Mouse (Mus musculus) spleen, postnatal 14 days (tissue): ENCODE measurements at regions not wholly inside any gene's neighbourhood (a gene's known extent, or its start where the extent isn't known, plus 50 kb on each side); places are given as distances from the start of the nearest gene placed in this dataset.

ENCODE experiments used
- DNase-seq, 2 experiments: peaks; one replicate each; pipeline ENCODE4 v3.0.0; 2021 to 2022; ENCODE audit warnings: low spot score in 2 of 2

- no peak for DNase-seq
Observed at GRCm38 (mm10) chr13:47974216-47974615, 286.8 kb upstream of the Id4 start.

- no peak for DNase-seq
Observed at GRCm38 (mm10) chr13:47974756-47975515, 286.1 kb upstream of the Id4 start.

GRCm38 (mm10) chr13:47998495-47998894 lies 262.5 kb upstream of the Id4 start:
- no peak for DNase-seq

GRCm38 (mm10) chr13:47999399-47999798 lies 261.6 kb upstream of the Id4 start:
- DNase-seq: no peak

GRCm38 (mm10) chr13:48003126-48003525 lies 257.9 kb upstream of the Id4 start:
- DNase-seq: no peak

GRCm38 (mm10) chr13:48013336-48013750 lies 247.7 kb upstream of the Id4 start:
- no peak for DNase-seq

GRCm38 (mm10) chr13:48015296-48015695 lies 245.7 kb upstream of the Id4 start:
- DNase-seq: no peak

GRCm38 (mm10) chr13:48016051-48016450 lies 245.0 kb upstream of the Id4 start:
- DNase-seq: no peak

GRCm38 (mm10) chr13:48016606-48017005 lies 244.4 kb upstream of the Id4 start:
- no peak for DNase-seq

- no peak for DNase-seq
Observed at GRCm38 (mm10) chr13:48017649-48018048, 243.4 kb upstream of the Id4 start.

- no peak for DNase-seq
Observed at GRCm38 (mm10) chr13:48018606-48019005, 242.4 kb upstream of the Id4 start.

GRCm38 (mm10) chr13:48022958-48023615 lies 237.9 kb upstream of the Id4 start:
- DNase-seq: no peak

GRCm38 (mm10) chr13:48027775-48028489 lies 233.1 kb upstream of the Id4 start:
- no peak for DNase-seq

- DNase-seq: no peak
Observed at GRCm38 (mm10) chr13:48031491-48031890, 229.5 kb upstream of the Id4 start.

GRCm38 (mm10) chr13:48042172-48042571 lies 218.9 kb upstream of the Id4 start:
- no peak for DNase-seq

- no peak for DNase-seq
Observed at GRCm38 (mm10) chr13:48042572-48042971, 218.5 kb upstream of the Id4 start.

- DNase-seq: no peak
Observed at GRCm38 (mm10) chr13:48046201-48046750, 214.8 kb upstream of the Id4 start.

GRCm38 (mm10) chr13:48049796-48050195 lies 211.2 kb upstream of the Id4 start:
- no peak for DNase-seq

- no peak for DNase-seq
Observed at GRCm38 (mm10) chr13:48074630-48075029, 186.4 kb upstream of the Id4 start.

GRCm38 (mm10) chr13:48075315-48075714 lies 185.7 kb upstream of the Id4 start:
- DNase-seq: no peak

GRCm38 (mm10) chr13:48078214-48078613 lies 182.8 kb upstream of the Id4 start:
- DNase-seq: no peak

- no peak for DNase-seq
Observed at GRCm38 (mm10) chr13:48083294-48083693, 177.7 kb upstream of the Id4 start.
